Mouse (Mus musculus) ES-E14 (cell line): ENCODE results near the gene Eci3. TPM values are rescaled to one million over a fixed set of nuclear protein-coding genes. Genes with fewer than 3 reads are reported as not detected.

Source experiments
- DNase-seq: peaks from one replicate; pipeline ENCODE4 v3.0.0-alpha.2; 2013; ENCODE audit warnings: low read depth, low spot score
- H3K27ac ChIP-seq: 2 replicates; pipeline ENCODE4 v1.5.1; 2012; ENCODE audit warnings: low read depth, mild to moderate bottlenecking, low read length, moderate library complexity, mixed read lengths; ENCODE audit not compliant: poor library complexity, insufficient read depth, severe bottlenecking
- H3K36me3 ChIP-seq: 2 replicates; pipeline ENCODE4 v1.6.1; 2012; ENCODE audit warnings: mild to moderate bottlenecking, low read length, moderate library complexity, mixed read lengths; ENCODE audit not compliant: control insufficient read depth, poor library complexity, insufficient read depth, severe bottlenecking
- H3K4me1 ChIP-seq, 2 experiments: fragments of 150-350 bp in 1 of 2; sonication (generic) in 1 of 2; 2 replicates each; pipeline ENCODE4 v1.6.1; 2012; ENCODE audit warnings: low read length in 2 of 2, mild to moderate bottlenecking in 1 of 2, mixed read lengths in 1 of 2; ENCODE audit not compliant: control insufficient read depth in 2 of 2, insufficient read depth in 2 of 2, poor library complexity in 1 of 2
- H3K4me3 ChIP-seq, 2 experiments: fragments of 150-350 bp in 1 of 2; sonication (generic) in 1 of 2; 2 replicates each; pipeline ENCODE4 v1.5.1; 2012; ENCODE audit warnings: low read length in 2 of 2, low read depth in 1 of 2, mild to moderate bottlenecking in 1 of 2, mixed read lengths in 1 of 2; ENCODE audit not compliant: insufficient read depth in 1 of 2, poor library complexity in 1 of 2, severe bottlenecking in 1 of 2
- H3K9ac ChIP-seq: 2 replicates; pipeline ENCODE4 v1.6.1; 2012; ENCODE audit warnings: low read depth, mild to moderate bottlenecking, low read length, mixed read lengths; ENCODE audit not compliant: poor library complexity, insufficient read depth, severe bottlenecking
- H3K9me3 ChIP-seq: fragments of 150-350 bp; sonication (generic); 2 replicates; pipeline ENCODE4 v1.6.1; 2012; ENCODE audit warnings: low read depth, mild to moderate bottlenecking, low read length; ENCODE audit not compliant: control insufficient read depth, insufficient read depth
- CHD2 ChIP-seq: IDR thresholded peaks from 2 replicates; pipeline ENCODE4 v1.6.1; 2014; ENCODE audit warnings: mild to moderate bottlenecking, low read depth, low read length, inconsistent platforms
- HCFC1 ChIP-seq: IDR thresholded peaks from 2 replicates; pipeline ENCODE4 v1.6.1; 2012; ENCODE audit warnings: low read length, inconsistent platforms, borderline replicate concordance; ENCODE audit not compliant: insufficient read depth
- MAFK ChIP-seq: IDR thresholded peaks from 2 replicates; pipeline ENCODE4 v1.6.1; 2014; ENCODE audit warnings: mild to moderate bottlenecking, low read depth, low read length, inconsistent platforms; ENCODE audit not compliant: insufficient read depth
- ZC3H11A ChIP-seq: IDR thresholded peaks from 2 replicates; pipeline ENCODE4 v1.6.1; 2012; ENCODE audit warnings: low read depth, mild to moderate bottlenecking, inconsistent platforms, low read length, borderline replicate concordance
- ZNF384 ChIP-seq: IDR thresholded peaks from 2 replicates; pipeline ENCODE4 v1.6.1; 2012; ENCODE audit warnings: low read depth, low read length, inconsistent platforms
- in situ Hi-C, 2 experiments: fragments of 600-800 bp; cut with MboI; formaldehyde crosslinking; loops; one replicate each; pipeline ENCODE4 v1.15.1; 2025; ENCODE audit warnings: low sequenced_read_pairs in 2 of 2, inconsistent platforms in 1 of 2; ENCODE audit not compliant: unreplicated experiment in 2 of 2
- total RNA-seq: library from RNA; depleted of rRNA; stranded (reverse); fragments of 300-350 nt; gene quantifications from 2 replicates; pipeline ENCODE4 v1.2.3, GENCODE M21; 2012; rRNA removed

Eci3 gene
- total RNA-seq, 1 experiment = 0.54 TPM

DNA sequence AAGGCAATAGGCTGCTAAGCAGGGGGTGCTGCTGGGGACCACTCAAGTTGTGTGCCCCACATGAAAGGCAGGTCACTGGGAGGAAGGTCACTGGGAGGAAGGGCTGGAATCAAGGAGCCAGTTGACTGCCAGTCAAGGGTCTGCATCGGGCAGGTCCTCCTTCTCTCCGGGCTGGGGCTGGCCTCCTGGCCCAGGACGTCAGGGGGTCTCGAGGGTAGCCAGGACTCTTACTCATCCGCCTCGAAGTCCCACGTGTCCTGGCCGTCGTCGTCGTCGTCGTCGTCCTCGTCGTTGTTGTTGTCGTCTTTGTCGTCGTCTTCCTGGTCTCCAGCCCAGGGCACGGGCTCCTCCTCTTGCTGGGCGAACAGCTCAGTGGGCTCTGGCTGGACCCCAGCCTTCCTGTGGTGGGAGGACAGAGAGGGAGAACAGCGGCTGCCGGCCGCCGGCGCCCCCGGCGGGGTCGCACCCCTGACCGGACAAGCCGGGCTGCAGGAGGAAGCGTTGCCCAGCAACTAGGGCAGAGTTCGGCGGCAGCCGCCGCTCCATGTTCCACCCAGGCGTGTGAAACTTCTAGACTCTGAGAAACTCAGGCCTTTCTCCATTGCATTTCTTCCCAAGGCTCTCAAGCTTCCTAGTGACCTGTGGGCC is 47.0 kb downstream of the Eci3 start:
- Histone ChIP-seq H3K27ac (no peak overlapping the region), H3K4me3 (peak overlapping the region in 1 of 2 experiments; percentile 21; a peak in 1 of 4 replicates), H3K4me1 (peaks cover 0 to under 1% of the 10 kb centered on the region in 2 experiments; a peak in 2 of 4 replicates), H3K36me3 (no peaks in the 10 kb centered on the region), H3K9ac (0 out of 2 replicates have a peak overlapping the region, but pooled peaks have one; percentile 6), H3K9me3 (no peaks in the 10 kb centered on the region)
- no peak for DNase-seq
- TF ChIP-seq ZNF384 (no peak), CHD2 (no peak), ZC3H11A (no peak), HCFC1 (no peak), MAFK (no peak)
- in situ Hi-C loops = no loop called here

DNA sequence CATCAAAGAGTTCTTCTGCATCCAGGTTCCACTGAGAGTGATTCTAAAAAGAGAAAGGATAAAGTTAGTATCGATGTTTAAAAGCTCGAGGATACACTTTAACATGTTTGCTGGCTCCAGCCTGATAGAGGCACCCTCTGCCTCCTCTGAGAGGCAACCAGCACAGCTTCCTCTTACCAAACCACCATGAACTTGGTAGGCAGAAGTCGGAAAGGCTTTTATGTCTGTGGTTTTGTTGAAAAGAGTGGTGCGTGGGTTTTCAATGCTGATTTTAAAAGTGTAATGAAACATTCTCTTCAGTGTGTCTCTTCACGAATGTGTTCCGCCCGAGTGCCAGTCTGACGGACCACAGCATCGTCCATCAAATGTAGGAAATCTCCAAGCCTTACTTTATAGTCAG is 49.0 kb downstream of the Eci3 start:
- no peak for DNase-seq
- H3K27ac ChIP-seq = no peak overlapping the region
- H3K9me3 ChIP-seq = no peaks in the 10 kb centered on the region
- no peaks in the 10 kb centered on the region for H3K4me1 ChIP-seq
- no peak overlapping the region for H3K4me3 ChIP-seq
- no peak overlapping the region for H3K9ac ChIP-seq
- TF ChIP-seq ZC3H11A = no peak
- TF ChIP-seq CHD2 = no peak
- no peak for TF ChIP-seq ZNF384
- TF ChIP-seq MAFK = no peak
- no peak for TF ChIP-seq HCFC1
- H3K36me3 ChIP-seq = no peaks in the 10 kb centered on the region
- in situ Hi-C loops = no loop called here

Other genes starting within 250 kb of the Eci3 start
- gene Fam50b, start 229.0 kb downstream of the Eci3 start, total RNA-seq = 0.21 and 0.27 TPM in 2 replicates
- 74.5 and 85.3 TPM in 2 replicates for gene Prpf4b, start 88.5 kb downstream of the Eci3 start, total RNA-seq
- 0.18 TPM in 1 of 2 replicates, not detected in the other for gene Fam217a, start 39.5 kb downstream of the Eci3 start, total RNA-seq
- not detected in 2 replicates for gene 4933417A18Rik, start 39.4 kb downstream of the Eci3 start, total RNA-seq
- gene Eci2, start 63.3 kb upstream of the Eci3 start, total RNA-seq = 31.0 and 36.7 TPM in 2 replicates